Comparison of ENCODE assay signal across 31 mouse cellular contexts in genomic region chr7:78451666-78452065, GRCm38 (mm10).
DNase-seq lines count a peak whose midpoint lies in the region; ATAC-seq lines count a peak whose summit lies in the region.
"Had no signal": no experiment of that assay in that cellular context is flagged by ENCODE, and none has a peak within 500 bp of the region (broad histone marks: within the 10 kb centered on the region; RNA-seq: fewer than 3 reads in every experiment).

No protein-coding gene starts in this region.

- no peak overlapping the region for H3K9ac ChIP-seq in liver, embryonic 11.5 days (ENCODE audit: low read depth, low read length)
- H3K9ac ChIP-seq: embryonic facial prominence, embryonic 13.5 days; forebrain, embryonic 13.5 days; heart, embryonic 12.5 days; heart, embryonic 15.5 days; hindbrain, embryonic 14.5 days; intestine, embryonic 15.5 days had no signal

- DNase-seq in CD4-positive helper T cell, adult 2 months (ENCODE audit: low read depth, low spot score), result peak; percentile 61
- DNase-seq in CD4-positive, CD25-positive, alpha-beta regulatory T cell, adult 2 months (ENCODE audit: low read depth, low spot score), result peak; percentile 7
- peak; percentile 29 for DNase-seq in T-cell, adult 2 months (ENCODE audit: low spot score)
- no peak for DNase-seq in liver, embryonic 11.5 days (ENCODE audit: low spot score)
- no peak for DNase-seq in cerebellum, adult 18-20 months
- DNase-seq: adrenal gland, adult 2 months; adrenal gland, postnatal 14 days; cerebellum, adult 11 months; cerebellum, adult 8-10 months; cerebellum, postnatal 10 days; cerebellum, postnatal 36 days; embryo, embryonic 11 days; gastrocnemius, adult 2 months; gastrocnemius, postnatal 14 days; heart, adult 18-20 months; heart, postnatal 10 days; heart, postnatal 4 days; kidney, adult 11 months had no signal

- H3K4me3 ChIP-seq in liver, embryonic 11.5 days (ENCODE audit: low read depth, low read length), result no peak overlapping the region
- H3K4me3 ChIP-seq: embryonic facial prominence, embryonic 10.5 days; embryonic facial prominence, embryonic 13.5 days; erythroblast, embryonic 14.5 days; forebrain, embryonic 10.5 days; forebrain, embryonic 13.5 days; gastrocnemius, adult 2 months; heart, embryonic 12.5 days; heart, embryonic 15.5 days; intestine, embryonic 15.5 days had no signal

- H3K4me2 ChIP-seq in liver, embryonic 11.5 days, result no peak overlapping the region
- H3K4me2 ChIP-seq: embryonic facial prominence, embryonic 13.5 days; forebrain, embryonic 13.5 days; heart, embryonic 12.5 days; heart, embryonic 15.5 days; hindbrain, embryonic 14.5 days; intestine, embryonic 15.5 days had no signal

- no peak overlapping the region for H3K27ac ChIP-seq in liver, embryonic 11.5 days (ENCODE audit: low read depth, low read length)
- H3K27ac ChIP-seq: embryonic facial prominence, embryonic 10.5 days; embryonic facial prominence, embryonic 13.5 days; forebrain, embryonic 10.5 days; forebrain, embryonic 13.5 days; gastrocnemius, adult 2 months; heart, embryonic 15.5 days; hindbrain, embryonic 14.5 days; hindbrain, postnatal 0 days; intestine, embryonic 15.5 days had no signal

- ATAC-seq in inflammation-experienced regulatory T-cells, adult 6 months, result peak; percentile 65
- no peak for ATAC-seq in megakaryocyte-erythroid progenitor cell, adult 5-6 weeks (replicated peaks; ENCODE audit: low FRiP score, low TSS enrichment, poor library complexity, severe bottlenecking)
- ATAC-seq in liver, embryonic 11.5 days (replicated peaks; ENCODE audit: low FRiP score), result no peak
- ATAC-seq: forebrain, embryonic 13.5 days; forebrain, embryonic 16.5 days; hindbrain, postnatal 0 days; intestine, embryonic 15.5 days had no signal

- no peaks in the 10 kb centered on the region for H3K36me3 ChIP-seq in liver, embryonic 11.5 days (ENCODE audit: control insufficient read depth, insufficient read depth, low read length)
- H3K36me3 ChIP-seq: embryonic facial prominence, embryonic 10.5 days; embryonic facial prominence, embryonic 13.5 days; forebrain, embryonic 10.5 days; heart, embryonic 12.5 days; heart, embryonic 15.5 days; intestine, embryonic 15.5 days had no signal

- 69% methylated on average over 2 of the region's 2 CpGs for WGBS in liver, embryonic 11.5 days

- H3K4me1 ChIP-seq in liver, embryonic 11.5 days (replicated peaks; ENCODE audit: control insufficient read depth, insufficient read depth, low read length), result no peaks in the 10 kb centered on the region
- H3K4me1 ChIP-seq: embryonic facial prominence, embryonic 10.5 days; embryonic facial prominence, embryonic 13.5 days; forebrain, embryonic 10.5 days; forebrain, embryonic 13.5 days; heart, embryonic 12.5 days; heart, embryonic 15.5 days; intestine, embryonic 15.5 days had no signal

- no peaks in the 10 kb centered on the region for H3K9me3 ChIP-seq in liver, embryonic 11.5 days (ENCODE audit: control insufficient read depth, low read length)
- H3K9me3 ChIP-seq: embryonic facial prominence, embryonic 10.5 days; embryonic facial prominence, embryonic 13.5 days; forebrain, embryonic 10.5 days; forebrain, embryonic 13.5 days; heart, embryonic 12.5 days; heart, embryonic 15.5 days; intestine, embryonic 15.5 days had no signal

- no peaks in the 10 kb centered on the region for H3K27me3 ChIP-seq in liver, embryonic 11.5 days (replicated peaks; ENCODE audit: control insufficient read depth, insufficient read depth, low read length)
- H3K27me3 ChIP-seq: embryonic facial prominence, embryonic 13.5 days; forebrain, embryonic 13.5 days; heart, embryonic 12.5 days; heart, embryonic 15.5 days; intestine, embryonic 15.5 days had no signal

Comparison
In these comparisons a context has a peak if more than half of its experiments do, and no peak if none do; other contexts are left out.
1. DNase-seq: peak in CD4-positive helper T cell, adult 2 months (single experiment), CD4-positive, CD25-positive, alpha-beta regulatory T cell, adult 2 months (single experiment) and T-cell, adult 2 months (single experiment); none in liver, embryonic 11.5 days (single experiment) and cerebellum, adult 18-20 months (0 of 2).